Mouse (Mus musculus): ENCODE data around the gene Exoc5.
A peak's percentile ranks its signal among the peaks of the same experiment; 100 is the strongest.

GRCm38 (mm10) chr14:48985673-48986072 lies 80.8 kb downstream of the Exoc5 start:
- TF ChIP-seq POLR2A (IDR thresholded peaks at IDR 0.05; ENCODE audit: low read depth, low read length) (no peak), CTCF (IDR thresholded peaks at IDR 0.05; ENCODE audit: borderline replicate concordance, insufficient read depth, low read length) (peak; percentile 76)
